Mouse (Mus musculus) B cell, adult 67 days (primary cell): ENCODE measurements around the gene Spdye4c. TPM values are rescaled to one million over a fixed set of nuclear protein-coding genes. Genes with fewer than 3 reads are reported as not detected.

ENCODE experiments used
- total RNA-seq, 2 experiments: library from RNA; stranded (reverse); gene quantifications; 4 replicates each; pipeline ENCODE4 v1.2.4; 2023

Spdye4c gene
- not detected for total RNA-seq

GRCm38 (mm10) chr2:128590909-128591308 is at the start of gene Spdye4c:
Gene Spdye4c (plus strand): TSS chr2:128591209.

Other genes with a start within 250 kb of the Spdye4c start
- 100 to 1,000 TPM; 129 to 147 TPM for gene Anapc1, start 96.2 kb downstream of the Spdye4c start, total RNA-seq
- gene Mertk, start 107.7 kb downstream of the Spdye4c start, total RNA-seq = under 1 TPM; 0.27 to 0.81 TPM
- gene Tmem87b, start 226.9 kb downstream of the Spdye4c start, total RNA-seq = 10 to 100 TPM; 36.5 to 38.3 TPM